Mouse (Mus musculus) embryonic facial prominence, embryonic 11.5 days (tissue): ENCODE results near the gene Mxra8. TPM values are rescaled to one million over a fixed set of nuclear protein-coding genes. Genes with fewer than 3 reads are reported as not detected.

Experiments used
- ATAC-seq: fragments of 200-750 bp; cut with Nextera tagmentation; replicated peaks from 2 replicates; pipeline ENCODE4 v1.8.0; 2017; ENCODE audit warnings: low read depth; ENCODE audit not compliant: insufficient number of reproducible peaks, low FRiP score, low TSS enrichment
- DNase-seq: peaks from one replicate; pipeline ENCODE4 v3.0.0-alpha.2; 2015; ENCODE audit warnings: low spot score
- H3K27ac ChIP-seq: fragments of 300-500 bp; sonication (generic); replicated peaks from 2 replicates; pipeline ENCODE4 v1.5.1; 2014; ENCODE audit warnings: mild to moderate bottlenecking, low read depth, low read length, control low read depth
- H3K27me3 ChIP-seq: fragments of 300-500 bp; sonication (generic); 2 replicates; pipeline ENCODE4 v1.6.1; 2014; ENCODE audit warnings: mild to moderate bottlenecking, low read length, moderate library complexity, mixed read lengths; ENCODE audit not compliant: control insufficient read depth, insufficient read depth
- H3K36me3 ChIP-seq: fragments of 300-500 bp; sonication (generic); replicated peaks from 2 replicates; pipeline ENCODE4 v1.6.1; 2014; ENCODE audit warnings: low read depth, mild to moderate bottlenecking, low read length, moderate library complexity, mixed read lengths; ENCODE audit not compliant: control insufficient read depth, insufficient read depth
- H3K4me1 ChIP-seq: fragments of 300-500 bp; sonication (generic); 2 replicates; pipeline ENCODE4 v1.6.1; 2014; ENCODE audit warnings: low read length, mixed read lengths; ENCODE audit not compliant: control insufficient read depth, insufficient read depth
- H3K4me2 ChIP-seq: fragments of 300-500 bp; sonication (generic); 2 replicates; pipeline ENCODE4 v1.6.1; 2014; ENCODE audit warnings: low read depth, mild to moderate bottlenecking, control low read depth, low read length, moderate library complexity
- H3K4me3 ChIP-seq: fragments of 300-500 bp; sonication (generic); 2 replicates; pipeline ENCODE4 v1.5.1; 2014; ENCODE audit warnings: low read depth, low read length, control low read depth
- H3K9ac ChIP-seq: fragments of 300-500 bp; sonication (generic); replicated peaks from 2 replicates; pipeline ENCODE4 v1.6.1; 2014; ENCODE audit warnings: mild to moderate bottlenecking, control low read depth, low read length
- H3K9me3 ChIP-seq: fragments of 300-500 bp; sonication (generic); replicated peaks from 2 replicates; pipeline ENCODE4 v1.6.1; 2016; ENCODE audit warnings: mild to moderate bottlenecking, low read length, inconsistent platforms, mixed read lengths; ENCODE audit not compliant: control insufficient read depth
- WGBS: fragments of 180-500 bp; shearing (Covaris S2); extraction: QIAGEN DNeasy Blood & Tissue Kit; methylation state at CpG from one replicate; pipeline ENCODE4 v1.1.7; 2014; 5-methylcytosine and 5-hydroxymethylcytosine counted together
- microRNA-seq: library from miRNA; unstranded; fragments of <30 nt; microRNA quantifications from one replicate; pipeline ENCODE4, GENCODE M21; 2016; ENCODE audit warnings: borderline number of aligned reads
- polyA plus RNA-seq: library from polyadenylated mRNA; unstranded; fragments of >200 nt; fragmentation: Nextera tagmentation; extraction: Ambion mirVana; gene quantifications from 2 replicates; pipeline ENCODE4 v1.2.1, GENCODE M21; 2014

The Mxra8 gene
- polyA plus RNA-seq, 1 experiment from 2014 or later, result 38.2 TPM

GRCm38 (mm10) chr4:155892017-155892416 is 52.5 kb downstream of the Mxra8 start:
- WGBS, result under 1% methylated on average over 53 of the region's 56 CpGs
- peak overlapping the region; percentile 97 for H3K4me2 ChIP-seq
- no peaks in the 10 kb centered on the region for H3K27me3 ChIP-seq
- H3K36me3 ChIP-seq, result peaks cover 4% of the 10 kb centered on the region
- H3K4me1 ChIP-seq, result peaks cover 4% of the 10 kb centered on the region
- H3K4me3 ChIP-seq, result peak overlapping the region; percentile 86
- ATAC-seq, result peak; percentile 85
- no peaks in the 10 kb centered on the region for H3K9me3 ChIP-seq
- DNase-seq, result peak; percentile 88
- H3K27ac ChIP-seq, result peak overlapping the region; percentile 90
- peak overlapping the region; percentile 83 for H3K9ac ChIP-seq

- peaks cover 4% of the 10 kb centered on the region for H3K4me1 ChIP-seq
- peak overlapping the region; percentile 83 for H3K9ac ChIP-seq
- 6% methylated on average over 37 of the region's 37 CpGs for WGBS
- H3K36me3 ChIP-seq, result peaks cover 4% of the 10 kb centered on the region
- H3K27me3 ChIP-seq, result no peaks in the 10 kb centered on the region
- no peaks in the 10 kb centered on the region for H3K9me3 ChIP-seq
- peak overlapping the region; percentile 86 for H3K4me3 ChIP-seq
- H3K27ac ChIP-seq, result peak overlapping the region; percentile 90; the same call in 1 of the 2 replicates
- peak overlapping the region; percentile 97 for H3K4me2 ChIP-seq
- DNase-seq, result peak; percentile 34
- peak; percentile 53 for ATAC-seq
These were observed 53.1 kb downstream of the Mxra8 start for GRCm38 (mm10) chr4:155892438-155893211.

GRCm38 (mm10) chr4:155893212-155893690 is 53.8 kb downstream of the Mxra8 start:
- ATAC-seq (no peak), DNase-seq (no peak)
- Histone ChIP-seq H3K27ac (no peak overlapping the region), H3K4me1 (peaks cover 4% of the 10 kb centered on the region), H3K4me3 (peak overlapping the region; percentile 86), H3K27me3 (no peaks in the 10 kb centered on the region), H3K9me3 (no peaks in the 10 kb centered on the region), H3K4me2 (peak overlapping the region; percentile 97), H3K9ac (peak overlapping the region; percentile 83), H3K36me3 (peaks cover 1% of the 10 kb centered on the region)
- WGBS, result 72% methylated on average over 8 of the region's 8 CpGs

Small RNA genes lying within 50 kb of the gene (microRNA-seq; reads per million reads assigned to microRNA genes)
- gene Gm27743, result not detected

Other genes with a start within 250 kb of the Mxra8 start
- gene Slc35e2, start 238.3 kb upstream of the Mxra8 start, polyA plus RNA-seq, result 14.6 and 16.2 TPM in 2 replicates
- gene Cdk11b, start 214.8 kb upstream of the Mxra8 start, polyA plus RNA-seq, result 65.3 and 71.2 TPM in 2 replicates
- gene Gm10563, start 194.3 kb upstream of the Mxra8 start, polyA plus RNA-seq, result not detected in 2 replicates
- gene Mmp23, start 186.3 kb upstream of the Mxra8 start, polyA plus RNA-seq, result 6.3 and 8.7 TPM in 2 replicates
- gene Mib2, start 170.5 kb upstream of the Mxra8 start, polyA plus RNA-seq, result 11.0 and 11.8 TPM in 2 replicates
- 2.1 TPM in 2 replicates for gene Fndc10, start 145.3 kb upstream of the Mxra8 start, polyA plus RNA-seq
- gene Ssu72, start 134.9 kb upstream of the Mxra8 start, polyA plus RNA-seq, result 147 and 151 TPM in 2 replicates
- gene Tmem240, start 104.9 kb upstream of the Mxra8 start, polyA plus RNA-seq, result 0.56 and 0.70 TPM in 2 replicates
- gene Atad3a, start 78.6 kb upstream of the Mxra8 start, polyA plus RNA-seq, result 79.0 and 87.2 TPM in 2 replicates
- gene Vwa1, start 65.0 kb upstream of the Mxra8 start, polyA plus RNA-seq, result 4.7 and 5.9 TPM in 2 replicates
- gene Tmem88b, start 53.8 kb upstream of the Mxra8 start, polyA plus RNA-seq, result 0.18 and 0.26 TPM in 2 replicates
- not detected in 2 replicates for gene Ankrd65, start 49.2 kb upstream of the Mxra8 start, polyA plus RNA-seq
- 250 and 256 TPM in 2 replicates for gene Mrpl20, start 36.8 kb upstream of the Mxra8 start, polyA plus RNA-seq
- 170 and 173 TPM in 2 replicates for gene Ccnl2, start 27.2 kb upstream of the Mxra8 start, polyA plus RNA-seq
- gene Aurkaip1, start 8.4 kb upstream of the Mxra8 start, polyA plus RNA-seq, result 121 and 123 TPM in 2 replicates
- gene Dvl1, start 7.7 kb downstream of the Mxra8 start, polyA plus RNA-seq, result 6.8 and 7.7 TPM in 2 replicates
- gene Tas1r3, start 23.7 kb downstream of the Mxra8 start, polyA plus RNA-seq, result 0.15 and 0.27 TPM in 2 replicates
- 18.3 and 21.1 TPM in 2 replicates for gene Cptp, start 29.8 kb downstream of the Mxra8 start, polyA plus RNA-seq
- 92.8 and 93.0 TPM in 2 replicates for gene Ints11, start 29.9 kb downstream of the Mxra8 start, polyA plus RNA-seq
- 35.6 and 39.3 TPM in 2 replicates for gene Pusl1, start 52.1 kb downstream of the Mxra8 start, polyA plus RNA-seq
- gene Acap3, start 52.1 kb downstream of the Mxra8 start, polyA plus RNA-seq, result 18.6 and 21.2 TPM in 2 replicates
- gene Ube2j2, start 104.2 kb downstream of the Mxra8 start, polyA plus RNA-seq, result 158 and 161 TPM in 2 replicates
- 21.2 and 26.8 TPM in 2 replicates for gene C1qtnf12, start 122.6 kb downstream of the Mxra8 start, polyA plus RNA-seq
- 17.8 and 18.9 TPM in 2 replicates for gene B3galt6, start 153.0 kb downstream of the Mxra8 start, polyA plus RNA-seq
- 137 and 150 TPM in 2 replicates for gene Sdf4, start 153.2 kb downstream of the Mxra8 start, polyA plus RNA-seq
- gene Tnfrsf4, start 174.2 kb downstream of the Mxra8 start, polyA plus RNA-seq, result 0.21 and 0.34 TPM in 2 replicates
- gene Tnfrsf18, start 186.5 kb downstream of the Mxra8 start, polyA plus RNA-seq, result 0.38 and 0.55 TPM in 2 replicates
- 0.38 and 0.78 TPM in 2 replicates for gene Ttll10, start 219.7 kb downstream of the Mxra8 start, polyA plus RNA-seq